Mouse (Mus musculus) gastrocnemius, adult 8-10 months (tissue): Measurements from ENCODE around the gene E130114P18Rik. TPM values are rescaled to one million over a fixed set of nuclear protein-coding genes. Genes with fewer than 3 reads are reported as not detected.

Experiments
- DNase-seq, 2 experiments: peaks; one replicate each; pipeline ENCODE4 v3.0.0; 2022; ENCODE audit warnings: low spot score in 2 of 2
- total RNA-seq, 4 experiments: library from RNA; stranded (reverse); gene quantifications; 2 replicates each; pipeline ENCODE4 v1.2.4; 2022

The E130114P18Rik gene
- total RNA-seq, 4 experiments from 2014 or later = not detected

GRCm38 (mm10) chr4:97609329-97609728, 168.5 kb downstream of the E130114P18Rik start:
- DNase-seq = no peak

DNA sequence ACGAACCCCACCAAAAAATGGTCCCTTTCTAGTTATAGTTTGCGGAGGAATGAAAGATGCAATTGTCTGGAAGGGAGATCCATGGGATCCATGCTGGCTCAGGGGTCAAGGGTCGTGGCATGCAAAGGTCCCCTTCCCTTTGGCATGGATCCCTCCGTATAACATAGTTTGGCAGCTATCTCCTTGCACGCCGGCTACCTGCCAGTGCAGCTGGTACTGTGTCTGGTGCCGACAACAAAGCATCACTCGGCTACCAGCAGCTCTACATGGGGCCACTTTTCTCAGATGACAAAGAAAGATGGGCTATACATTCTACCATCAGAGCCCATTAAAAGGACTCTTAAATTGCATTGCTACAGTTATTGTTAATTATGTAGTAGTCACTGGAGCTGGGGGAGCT, 169.2 kb downstream of the E130114P18Rik start:
- no peak for DNase-seq

DNA sequence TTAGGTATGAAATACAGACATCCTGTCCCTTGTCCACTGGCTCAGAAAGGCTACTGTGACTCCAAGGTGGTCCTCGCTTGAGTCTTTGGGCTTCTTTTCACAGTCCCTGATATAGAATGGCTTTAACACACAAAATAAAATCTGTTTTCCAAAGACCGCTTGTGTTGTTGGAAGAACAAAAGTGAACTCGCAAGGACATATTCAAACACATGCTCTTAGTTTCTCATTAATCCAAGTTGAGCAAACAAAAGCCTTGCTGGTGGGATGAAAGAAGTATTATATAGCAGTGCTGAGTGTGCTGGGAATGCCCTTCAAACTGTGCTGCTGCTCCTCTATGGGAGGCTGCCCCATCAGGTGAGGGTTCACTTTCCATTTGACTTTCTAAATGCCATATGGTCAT, 169.7 kb downstream of the E130114P18Rik start:
- no peak for DNase-seq

GRCm38 (mm10) chr4:97607169-97607568, 170.7 kb downstream of the E130114P18Rik start:
- DNase-seq = no peak

DNA sequence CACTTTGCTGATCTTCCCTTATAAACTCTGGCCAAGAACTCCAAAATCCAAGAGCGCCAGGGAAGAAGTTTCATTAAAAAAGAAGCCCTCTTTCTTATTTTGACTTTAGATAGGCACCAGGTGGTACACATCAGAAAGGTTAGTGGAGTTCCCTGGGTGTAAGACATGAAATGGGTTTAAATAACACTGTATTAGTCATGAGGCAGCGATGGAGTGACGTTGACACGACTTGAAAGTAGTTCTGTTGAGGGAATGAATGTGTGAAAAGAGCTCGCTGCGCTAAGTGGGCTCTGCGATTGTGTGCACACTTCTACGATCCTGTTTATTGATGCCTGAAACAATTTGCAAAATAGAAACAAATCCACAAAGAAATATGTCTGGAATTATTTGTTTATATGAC, 171.4 kb downstream of the E130114P18Rik start:
- DNase-seq = no peak

DNA sequence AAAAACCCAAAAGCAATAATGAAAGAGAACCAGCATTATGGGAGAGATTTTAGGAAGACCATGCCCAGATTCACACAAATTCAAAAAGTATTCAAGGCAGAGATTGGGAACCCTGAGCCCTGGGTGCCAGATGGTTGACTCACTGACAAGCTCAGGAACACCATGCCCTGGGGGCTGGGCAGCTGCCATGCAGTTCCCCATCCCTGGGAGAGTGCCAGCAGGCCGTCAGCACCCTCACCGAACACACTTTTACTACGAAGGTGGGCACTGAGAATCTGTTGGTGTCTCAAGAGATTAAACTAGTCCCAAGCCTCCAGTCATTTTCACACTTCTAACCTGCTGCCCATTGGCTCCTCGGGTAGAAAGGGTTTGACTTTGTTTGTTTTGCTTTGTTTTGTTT, 175.3 kb downstream of the E130114P18Rik start:
- DNase-seq = no peak

- no peak for DNase-seq
These were observed 176.7 kb downstream of the E130114P18Rik start for GRCm38 (mm10) chr4:97600875-97601835.

- no peak for DNase-seq
These were observed 180.4 kb downstream of the E130114P18Rik start for GRCm38 (mm10) chr4:97597443-97597842.

GRCm38 (mm10) chr4:97596348-97596747, 181.5 kb downstream of the E130114P18Rik start:
- no peak for DNase-seq

- no peak for DNase-seq
These were observed 184.0 kb downstream of the E130114P18Rik start for GRCm38 (mm10) chr4:97593869-97594268.

DNA sequence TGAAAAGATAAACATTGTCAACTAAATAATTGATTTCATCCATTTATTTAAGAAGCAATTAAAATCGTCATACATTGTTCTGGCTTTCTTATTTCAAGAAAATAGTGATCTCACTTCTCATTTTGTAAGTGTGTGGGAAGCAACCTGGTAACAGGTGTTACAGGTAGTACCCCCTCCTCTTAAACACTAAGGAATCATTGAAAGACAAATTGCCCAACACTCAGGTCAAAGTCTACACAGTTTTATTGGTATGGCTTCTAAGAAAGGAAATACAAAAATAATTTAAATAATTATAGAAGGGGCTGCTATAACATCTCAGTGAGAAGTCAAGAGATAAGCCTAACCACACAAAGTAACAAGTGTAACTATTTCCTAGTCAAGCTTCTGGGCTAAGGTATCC, 188.1 kb downstream of the E130114P18Rik start:
- no peak for DNase-seq

GRCm38 (mm10) chr4:97587412-97588010, 190.4 kb downstream of the E130114P18Rik start:
- no peak for DNase-seq

DNA sequence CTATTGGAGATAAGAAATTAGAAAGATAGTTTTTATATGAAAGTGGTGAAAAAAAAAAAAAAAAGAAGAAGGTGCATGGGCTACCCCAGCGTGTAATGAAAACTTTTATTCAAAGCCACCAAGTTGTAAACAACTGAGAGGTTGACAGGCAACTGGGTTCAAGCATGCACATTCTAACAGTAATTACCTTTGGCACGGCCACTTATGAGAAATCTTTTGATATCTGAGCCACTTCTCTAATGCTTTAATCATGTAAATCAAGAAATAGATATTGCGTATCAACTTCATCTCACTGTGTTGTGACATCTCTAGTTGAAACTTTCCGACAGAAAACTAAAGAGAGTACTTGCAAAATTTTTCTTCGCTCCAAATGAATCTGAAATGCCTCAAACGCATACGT, 192.7 kb downstream of the E130114P18Rik start:
- no peak for DNase-seq

- DNase-seq = no peak
These were observed 193.3 kb downstream of the E130114P18Rik start for GRCm38 (mm10) chr4:97584445-97585130.

- no peak for DNase-seq
These were observed 195.0 kb downstream of the E130114P18Rik start for GRCm38 (mm10) chr4:97582796-97583430.

DNA sequence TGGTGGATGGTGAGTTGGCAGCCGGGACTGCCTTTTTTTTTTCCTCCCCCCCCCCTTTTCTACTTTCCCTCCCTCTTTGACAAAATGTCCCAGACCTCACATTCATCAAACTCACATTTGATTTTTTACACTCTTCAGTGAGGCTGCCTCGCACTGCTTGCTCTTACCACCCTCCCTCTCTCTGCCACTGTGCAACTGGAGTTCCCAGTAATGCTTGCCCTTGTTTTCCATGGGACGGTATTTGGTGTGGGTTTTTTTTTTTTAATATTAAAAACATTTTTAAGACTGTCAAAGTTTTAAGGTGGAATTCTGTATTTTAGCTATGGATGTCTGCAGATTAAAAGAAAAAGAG, 195.8 kb downstream of the E130114P18Rik start:
- DNase-seq = no peak

GRCm38 (mm10) chr4:97581314-97582063, 196.4 kb downstream of the E130114P18Rik start:
- no peak for DNase-seq

DNA sequence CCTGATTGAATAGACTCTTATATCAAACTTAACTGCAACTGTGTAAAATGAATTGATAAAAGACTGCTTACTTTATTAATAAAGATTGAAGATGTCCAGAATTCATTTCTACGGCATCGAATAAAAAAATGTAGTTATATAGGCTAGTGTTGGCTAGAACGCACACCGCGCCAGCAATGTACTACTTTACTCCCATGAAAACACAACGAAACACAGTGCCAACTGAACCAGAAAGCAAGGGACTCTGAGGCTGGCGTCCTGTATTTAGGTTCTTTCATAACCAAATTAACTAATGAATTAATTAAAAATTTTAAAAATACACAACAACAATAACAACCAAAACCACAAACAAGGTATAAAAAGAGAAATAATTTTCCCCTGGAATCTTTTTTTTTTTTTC, 197.0 kb downstream of the E130114P18Rik start:
- no peak for DNase-seq

GRCm38 (mm10) chr4:97578571-97579165, 199.2 kb downstream of the E130114P18Rik start:
- DNase-seq = no peak

- DNase-seq = no peak
These were observed 200.4 kb downstream of the E130114P18Rik start for GRCm38 (mm10) chr4:97577431-97577830.

- DNase-seq = no peak
These were observed 202.4 kb downstream of the E130114P18Rik start for GRCm38 (mm10) chr4:97575447-97575846.
